Mouse (Mus musculus) heart, embryonic 15.5 days (tissue): ENCODE measurements around the gene Acly. TPM values are rescaled to one million over a fixed set of nuclear protein-coding genes. Genes with fewer than 3 reads are reported as not detected.

Experiments used
- ATAC-seq: fragments of 200-750 bp; cut with Nextera tagmentation; replicated peaks from 2 replicates; pipeline ENCODE4 v1.8.0; 2017; ENCODE audit warnings: low read depth, moderate TSS enrichment; ENCODE audit not compliant: insufficient number of reproducible peaks, insufficient read depth, low FRiP score
- H3K27ac ChIP-seq: fragments of 300-500 bp; sonication (generic); 2 replicates; pipeline ENCODE4 v1.5.1; 2015; ENCODE audit warnings: mild to moderate bottlenecking, inconsistent platforms
- H3K27me3 ChIP-seq: fragments of 300-500 bp; sonication (generic); 2 replicates; pipeline ENCODE4 v1.6.1; 2015; ENCODE audit warnings: inconsistent platforms
- H3K36me3 ChIP-seq: fragments of 300-500 bp; sonication (generic); 2 replicates; pipeline ENCODE4 v1.6.1; 2015; ENCODE audit warnings: mild to moderate bottlenecking, inconsistent platforms
- H3K4me1 ChIP-seq: fragments of 300-500 bp; sonication (generic); replicated peaks from 2 replicates; pipeline ENCODE4 v1.6.1; 2015; ENCODE audit warnings: inconsistent platforms
- H3K4me2 ChIP-seq: fragments of 300-500 bp; sonication (generic); 2 replicates; pipeline ENCODE4 v1.6.1; 2015; ENCODE audit warnings: inconsistent platforms, mild to moderate bottlenecking, moderate library complexity
- H3K4me3 ChIP-seq: fragments of 300-500 bp; sonication (generic); 2 replicates; pipeline ENCODE4 v1.5.1; 2015; ENCODE audit warnings: mild to moderate bottlenecking, inconsistent platforms
- H3K9ac ChIP-seq: fragments of 300-500 bp; sonication (generic); 2 replicates; pipeline ENCODE4 v1.6.1; 2015; ENCODE audit warnings: mild to moderate bottlenecking, inconsistent platforms
- H3K9me3 ChIP-seq: fragments of 300-500 bp; sonication (generic); replicated peaks from 2 replicates; pipeline ENCODE4 v1.6.1; 2016; ENCODE audit warnings: inconsistent platforms
- WGBS: fragments of 180-500 bp; shearing (Covaris S2); methylation state at CpG from one replicate; pipeline ENCODE4 v1.1.7; 2015; ENCODE audit warnings: mixed read lengths; 5-methylcytosine and 5-hydroxymethylcytosine counted together
- polyA plus RNA-seq: library from polyadenylated mRNA; unstranded; fragments of >200 nt; fragmentation: Nextera tagmentation; extraction: Ambion mirVana; gene quantifications from 2 replicates; pipeline ENCODE4 v1.2.1, GENCODE M21; 2015

The Acly gene
- polyA plus RNA-seq, 1 experiment from 2014 or later = 49.5 TPM

- under 1% methylated on average over 83 of the region's 83 CpGs for WGBS
- Histone ChIP-seq H3K4me3 (peak within 1 kb of the TSS; percentile 82), H3K9ac (peak within 1 kb of the TSS; percentile 83), H3K4me1 (peaks cover 14% of the 10 kb centered on the region), H3K27me3 (no peaks in the 10 kb centered on the region), H3K9me3 (no peaks in the 10 kb centered on the region), H3K27ac (peak within 1 kb of the TSS; percentile 69), H3K36me3 (peaks cover 14% of the 10 kb centered on the region; the same call in 1 of the 2 replicates), H3K4me2 (peak within 1 kb of the TSS; percentile 95)
- ATAC-seq = peak; percentile 96
These were observed 55.4 kb downstream of the Acly start, which contains the start of gene Klhl11 for GRCm38 (mm10) chr11:100472197-100472934. TSS of gene Klhl11 (minus strand) at chr11:100472741.

GRCm38 (mm10) chr11:100471352-100472196 lies 56.2 kb downstream of the Acly start:
- Histone ChIP-seq H3K4me1 (peaks cover 17% of the 10 kb centered on the region), H3K27me3 (no peaks in the 10 kb centered on the region), H3K9ac (peak overlapping the region; percentile 83), H3K4me3 (peak overlapping the region; percentile 82), H3K36me3 (peaks cover 8% of the 10 kb centered on the region; the same call in 1 of the 2 replicates), H3K4me2 (peak overlapping the region; percentile 95), H3K27ac (peak overlapping the region; percentile 69), H3K9me3 (no peaks in the 10 kb centered on the region)
- 4% methylated on average over 30 of the region's 30 CpGs for WGBS
- peak; percentile 14; the same call in 1 of the 2 replicates for ATAC-seq

GRCm38 (mm10) chr11:100465833-100466232 lies 62.0 kb downstream of the Acly start:
- Histone ChIP-seq H3K4me3 (no peak overlapping the region), H3K4me2 (no peak overlapping the region), H3K27me3 (no peaks in the 10 kb centered on the region), H3K4me1 (peaks cover 12% of the 10 kb centered on the region), H3K9ac (no peak overlapping the region), H3K9me3 (no peaks in the 10 kb centered on the region), H3K36me3 (peaks cover 15% of the 10 kb centered on the region; the same call in 1 of the 2 replicates), H3K27ac (no peak overlapping the region)
- WGBS = 50% methylated on average over 1 of the region's 1 CpGs
- no peak for ATAC-seq

GRCm38 (mm10) chr11:100465229-100465792 lies 62.5 kb downstream of the Acly start:
- no peak overlapping the region for H3K9ac ChIP-seq
- 74% methylated on average over 1 of the region's 1 CpGs for WGBS
- H3K27ac ChIP-seq = no peak overlapping the region
- no peaks in the 10 kb centered on the region for H3K9me3 ChIP-seq
- H3K4me1 ChIP-seq = peaks cover 6% of the 10 kb centered on the region
- peaks cover 15% of the 10 kb centered on the region; the same call in 1 of the 2 replicates for H3K36me3 ChIP-seq
- no peak overlapping the region for H3K4me3 ChIP-seq
- no peaks in the 10 kb centered on the region for H3K27me3 ChIP-seq
- no peak for ATAC-seq
- no peak overlapping the region for H3K4me2 ChIP-seq

GRCm38 (mm10) chr11:100462699-100463098 lies 65.1 kb downstream of the Acly start:
- Histone ChIP-seq H3K4me1 (peaks cover 6% of the 10 kb centered on the region), H3K27ac (no peak overlapping the region), H3K9ac (no peak overlapping the region), H3K4me2 (no peak overlapping the region), H3K27me3 (no peaks in the 10 kb centered on the region), H3K9me3 (no peaks in the 10 kb centered on the region), H3K36me3 (peaks cover 20% of the 10 kb centered on the region), H3K4me3 (no peak overlapping the region)
- WGBS = 87% methylated on average over 10 of the region's 10 CpGs
- no peak for ATAC-seq

GRCm38 (mm10) chr11:100457711-100458110 lies 70.1 kb downstream of the Acly start:
- no peaks in the 10 kb centered on the region for H3K9me3 ChIP-seq
- no peak overlapping the region for H3K9ac ChIP-seq
- WGBS = 79% methylated on average over 5 of the region's 5 CpGs
- no peaks in the 10 kb centered on the region for H3K4me1 ChIP-seq
- H3K4me2 ChIP-seq = no peak overlapping the region
- no peak for ATAC-seq
- H3K27me3 ChIP-seq = no peaks in the 10 kb centered on the region
- no peak overlapping the region for H3K4me3 ChIP-seq
- no peak overlapping the region for H3K27ac ChIP-seq
- H3K36me3 ChIP-seq = peaks cover 13% of the 10 kb centered on the region

- Histone ChIP-seq H3K4me2 (no peak overlapping the region), H3K4me3 (no peak overlapping the region), H3K9ac (no peak overlapping the region), H3K27me3 (no peaks in the 10 kb centered on the region), H3K9me3 (no peaks in the 10 kb centered on the region), H3K27ac (no peak overlapping the region), H3K36me3 (peaks cover 9% of the 10 kb centered on the region; the same call in 1 of the 2 replicates), H3K4me1 (no peaks in the 10 kb centered on the region)
- no peak for ATAC-seq
- 74% methylated on average over 4 of the region's 4 CpGs for WGBS
These were observed 70.6 kb downstream of the Acly start for GRCm38 (mm10) chr11:100457247-100457646.

- Histone ChIP-seq H3K4me1 (peaks cover 14% of the 10 kb centered on the region), H3K9me3 (no peaks in the 10 kb centered on the region), H3K4me3 (no peak overlapping the region), H3K4me2 (no peak overlapping the region), H3K27ac (no peak overlapping the region), H3K9ac (no peak overlapping the region), H3K27me3 (no peaks in the 10 kb centered on the region), H3K36me3 (peaks cover 3% of the 10 kb centered on the region; the same call in 1 of the 2 replicates)
- WGBS = 86% methylated on average over 6 of the region's 6 CpGs
- ATAC-seq = no peak
These were observed 85.2 kb downstream of the Acly start for GRCm38 (mm10) chr11:100442625-100443024.

GRCm38 (mm10) chr11:100441797-100442196 lies 86.0 kb downstream of the Acly start, which contains the start of the genes Nt5c3b and Klhl10:
TSS of gene Nt5c3b (minus strand) at chr11:100441808.
TSS of gene Klhl10 (plus strand) at chr11:100441917.
- Histone ChIP-seq H3K36me3 (peaks cover 8% of the 10 kb centered on the region; the same call in 1 of the 2 replicates), H3K27me3 (no peaks in the 10 kb centered on the region), H3K4me3 (peak within 1 kb of the TSS; percentile 69), H3K4me1 (peaks cover 14% of the 10 kb centered on the region), H3K9me3 (no peaks in the 10 kb centered on the region), H3K9ac (peak within 1 kb of the TSS; percentile 81), H3K27ac (peak within 1 kb of the TSS; percentile 50), H3K4me2 (peak within 1 kb of the TSS; percentile 75)
- 83% methylated on average over 8 of the region's 8 CpGs for WGBS
- ATAC-seq = no peak

GRCm38 (mm10) chr11:100440691-100441522 lies 86.9 kb downstream of the Acly start:
- Histone ChIP-seq H3K27me3 (no peaks in the 10 kb centered on the region), H3K9me3 (no peaks in the 10 kb centered on the region), H3K4me1 (peaks cover 14% of the 10 kb centered on the region), H3K4me3 (peak overlapping the region; percentile 69), H3K4me2 (peak overlapping the region; percentile 75), H3K36me3 (peaks cover 16% of the 10 kb centered on the region; the same call in 1 of the 2 replicates), H3K9ac (peak overlapping the region; percentile 81), H3K27ac (peak overlapping the region; percentile 50)
- peak; percentile 95 for ATAC-seq
- 1% methylated on average over 52 of the region's 52 CpGs for WGBS
